Mouse (Mus musculus): ENCODE results near the gene Mnx1.

DNA sequence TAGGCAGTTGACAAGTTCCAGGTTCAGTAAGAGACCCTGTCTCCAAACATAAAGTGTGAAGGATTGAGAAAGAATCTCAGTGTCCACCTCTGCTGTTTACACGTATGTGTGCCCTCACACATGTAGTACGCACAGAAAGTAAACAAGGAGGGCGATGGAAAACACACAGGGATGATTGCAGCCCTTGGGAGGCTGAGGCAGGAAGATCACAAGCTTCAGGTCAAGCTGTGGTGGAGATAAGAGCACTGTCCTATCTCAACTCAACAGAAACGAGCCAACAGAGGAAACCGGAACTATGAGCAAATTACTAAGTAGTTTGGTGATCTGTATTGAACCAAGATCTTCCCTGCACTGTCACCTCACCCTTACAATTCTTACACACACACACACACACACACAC lies 38.2 kb upstream of the Mnx1 start:
- TF ChIP-seq CTCF (IDR thresholded peaks at IDR 0.05; ENCODE audit: control insufficient read depth, insufficient read depth, low read length): no peak
- TF ChIP-seq POLR2A (IDR thresholded peaks at IDR 0.05; ENCODE audit: borderline replicate concordance, control insufficient read depth, low read depth, low read length): no peak
